Mouse (Mus musculus) neural tube, embryonic 14.5 days (tissue): ENCODE measurements around the gene Ahctf1. TPM values are rescaled to one million over a fixed set of nuclear protein-coding genes. Genes with fewer than 3 reads are reported as not detected.

ENCODE experiments used
- ATAC-seq: fragments of 200-750 bp; cut with Nextera tagmentation; 2 replicates; pipeline ENCODE4 v1.8.0; 2017; ENCODE audit warnings: low read depth, mild to moderate bottlenecking, moderate TSS enrichment, moderate library complexity
- H3K27ac ChIP-seq: fragments of 300-500 bp; sonication (generic); 2 replicates; pipeline ENCODE4 v1.5.1; 2014; ENCODE audit warnings: low read depth, mild to moderate bottlenecking, control low read depth, low read length, moderate library complexity, mixed read lengths
- H3K27me3 ChIP-seq: fragments of 300-500 bp; sonication (generic); 2 replicates; pipeline ENCODE4 v1.6.1; 2014; ENCODE audit warnings: low read length; ENCODE audit not compliant: control insufficient read depth, insufficient read depth
- H3K36me3 ChIP-seq: fragments of 300-500 bp; sonication (generic); 2 replicates; pipeline ENCODE4 v1.6.1; 2014; ENCODE audit warnings: low read length, mixed read lengths; ENCODE audit not compliant: control insufficient read depth, insufficient read depth
- H3K4me1 ChIP-seq: fragments of 300-500 bp; sonication (generic); 2 replicates; pipeline ENCODE4 v1.6.1; 2014; ENCODE audit warnings: low read length; ENCODE audit not compliant: control insufficient read depth, insufficient read depth
- H3K4me2 ChIP-seq: fragments of 300-500 bp; sonication (generic); 2 replicates; pipeline ENCODE4 v1.6.1; 2014; ENCODE audit warnings: mild to moderate bottlenecking, low read depth, low read length, control low read depth
- H3K4me3 ChIP-seq: fragments of 300-500 bp; sonication (generic); 2 replicates; pipeline ENCODE4 v1.5.1; 2014; ENCODE audit warnings: low read depth, low read length, control low read depth, mixed read lengths
- H3K9ac ChIP-seq: fragments of 300-500 bp; sonication (generic); replicated peaks from 2 replicates; pipeline ENCODE4 v1.6.1; 2014; ENCODE audit warnings: low read depth, mild to moderate bottlenecking, control low read depth, low read length, mixed read lengths
- H3K9me3 ChIP-seq: fragments of 300-500 bp; sonication (generic); 2 replicates; pipeline ENCODE4 v1.6.1; 2016; ENCODE audit warnings: low read length; ENCODE audit not compliant: control insufficient read depth
- WGBS: fragments of 180-500 bp; shearing (Covaris S2); extraction: QIAGEN DNeasy Blood & Tissue Kit; methylation state at CpG from one replicate; pipeline ENCODE4 v1.1.7; 2014; 5-methylcytosine and 5-hydroxymethylcytosine counted together
- polyA plus RNA-seq: library from polyadenylated mRNA; unstranded; fragments of >200 nt; fragmentation: Nextera tagmentation; extraction: Ambion mirVana; gene quantifications from 2 replicates; pipeline ENCODE4 v1.2.1, GENCODE M21; 2014

Ahctf1 gene
- polyA plus RNA-seq, 1 experiment from 2014 or later = 23.6 TPM

- H3K4me1 ChIP-seq = no peaks in the 10 kb centered on the region
- H3K36me3 ChIP-seq = no peaks in the 10 kb centered on the region
- no peaks in the 10 kb centered on the region for H3K9me3 ChIP-seq
- no peaks in the 10 kb centered on the region for H3K27me3 ChIP-seq
- WGBS = 88% methylated on average over 6 of the region's 6 CpGs
- no peak overlapping the region for H3K4me3 ChIP-seq
- no peak for ATAC-seq
- no peak overlapping the region for H3K4me2 ChIP-seq
- H3K27ac ChIP-seq = no peak overlapping the region
- H3K9ac ChIP-seq = no peak overlapping the region
These were observed 94.1 kb downstream of the Ahctf1 start for GRCm38 (mm10) chr1:179709390-179709789.

GRCm38 (mm10) chr1:179705154-179705553 is 98.3 kb downstream of the Ahctf1 start:
- Histone ChIP-seq H3K4me3 (no peak overlapping the region), H3K4me1 (no peaks in the 10 kb centered on the region), H3K9ac (no peak overlapping the region), H3K9me3 (no peaks in the 10 kb centered on the region), H3K27me3 (no peaks in the 10 kb centered on the region), H3K36me3 (no peaks in the 10 kb centered on the region), H3K27ac (no peak overlapping the region), H3K4me2 (no peak overlapping the region)
- WGBS = 96% methylated on average over 6 of the region's 6 CpGs
- ATAC-seq = no peak

- H3K27ac ChIP-seq = no peak overlapping the region
- H3K4me1 ChIP-seq = no peaks in the 10 kb centered on the region
- H3K9me3 ChIP-seq = no peaks in the 10 kb centered on the region
- 90% methylated on average over 3 of the region's 3 CpGs for WGBS
- no peaks in the 10 kb centered on the region for H3K27me3 ChIP-seq
- no peak overlapping the region for H3K9ac ChIP-seq
- H3K4me2 ChIP-seq = no peak overlapping the region
- ATAC-seq = no peak
- H3K36me3 ChIP-seq = no peaks in the 10 kb centered on the region
- no peak overlapping the region for H3K4me3 ChIP-seq
These were observed 99.3 kb downstream of the Ahctf1 start for GRCm38 (mm10) chr1:179704150-179704549.

Other genes starting within 250 kb of the Ahctf1 start
- gene Sccpdh, start 135.5 kb downstream of the Ahctf1 start, polyA plus RNA-seq = 184 and 186 TPM in 2 replicates
- gene Kif28, start 58.4 kb downstream of the Ahctf1 start, polyA plus RNA-seq = not detected in 2 replicates
- 0.21 TPM in 1 of 2 replicates, not detected in the other for gene Gm10518, start 304 bp downstream of the Ahctf1 start, polyA plus RNA-seq
- gene Cdc42bpa, start 156.8 kb upstream of the Ahctf1 start, polyA plus RNA-seq = 25.0 and 33.6 TPM in 2 replicates